Mouse (Mus musculus): Measurements from ENCODE around the gene Ttc7b.
A peak's percentile ranks its signal among the peaks of the same experiment; 100 is the strongest.

Gene Ttc7b

GRCm38 (mm10) chr12:100407371-100407770 is 113.3 kb downstream of the Ttc7b start:
- no peak for DNase-seq

- DNase-seq = no peak
Measured at GRCm38 (mm10) chr12:100406094-100406493, 114.5 kb downstream of the Ttc7b start.

- no peak for DNase-seq
Measured at GRCm38 (mm10) chr12:100405512-100406030, 115.1 kb downstream of the Ttc7b start.

GRCm38 (mm10) chr12:100404430-100404829 is 116.2 kb downstream of the Ttc7b start:
- DNase-seq = no peak

- DNase-seq = no peak
Measured at GRCm38 (mm10) chr12:100403005-100403324, 117.7 kb downstream of the Ttc7b start.

- no peak for DNase-seq
Measured at GRCm38 (mm10) chr12:100402296-100403004, 118.2 kb downstream of the Ttc7b start.

- DNase-seq = no peak
Measured at GRCm38 (mm10) chr12:100400119-100400518, 120.5 kb downstream of the Ttc7b start.

GRCm38 (mm10) chr12:100399126-100399727 is 121.4 kb downstream of the Ttc7b start:
- DNase-seq = no peak

GRCm38 (mm10) chr12:100398268-100398943 is 122.2 kb downstream of the Ttc7b start:
- peak; percentile 64 for DNase-seq

GRCm38 (mm10) chr12:100397432-100398146 is 123.0 kb downstream of the Ttc7b start:
- DNase-seq = no peak

- no peak for DNase-seq
Measured at GRCm38 (mm10) chr12:100396806-100397205, 123.8 kb downstream of the Ttc7b start.

- no peak for DNase-seq
Measured at GRCm38 (mm10) chr12:100393532-100393931, 127.1 kb downstream of the Ttc7b start.

GRCm38 (mm10) chr12:100393109-100393508 is 127.5 kb downstream of the Ttc7b start:
- no peak for DNase-seq

- no peak for DNase-seq
Measured at GRCm38 (mm10) chr12:100392466-100392865, 128.2 kb downstream of the Ttc7b start.

- DNase-seq = no peak
Measured at GRCm38 (mm10) chr12:100391890-100392289, 128.7 kb downstream of the Ttc7b start.

- DNase-seq = no peak
Measured at GRCm38 (mm10) chr12:100389878-100390710, 130.5 kb downstream of the Ttc7b start.

GRCm38 (mm10) chr12:100386259-100386658 is 134.4 kb downstream of the Ttc7b start:
- DNase-seq = no peak

- no peak for DNase-seq
Measured at GRCm38 (mm10) chr12:100382526-100382925, 138.1 kb downstream of the Ttc7b start.

GRCm38 (mm10) chr12:100381941-100382340 is 138.7 kb downstream of the Ttc7b start:
- peak; percentile 76 for DNase-seq

- no peak for DNase-seq
Measured at GRCm38 (mm10) chr12:100380697-100381291, 139.8 kb downstream of the Ttc7b start.

GRCm38 (mm10) chr12:100379833-100380232 is 140.8 kb downstream of the Ttc7b start:
- no peak for DNase-seq

- DNase-seq = no peak
Measured at GRCm38 (mm10) chr12:100378266-100378665, 142.4 kb downstream of the Ttc7b start.
